Mouse (Mus musculus): ENCODE measurements around the gene Atp8b5.

- no peak for TF ChIP-seq CTCF (IDR thresholded peaks at IDR 0.05; ENCODE audit: extremely low read depth, insufficient read length, insufficient replicate concordance, low read depth, low read length)
- TF ChIP-seq POLR2A (IDR thresholded peaks at IDR 0.05; ENCODE audit: low read depth, low read length), result no peak
Measured at GRCm38 (mm10) chr4:43415221-43416070, 148.5 kb downstream of the Atp8b5 start.
